Mouse (Mus musculus): ENCODE results near the gene Tmem221.

The Tmem221 gene

GRCm38 (mm10) chr8:71558071-71558957 is at the start of gene Tmem221:
Gene Tmem221 (minus strand): TSS chr8:71558871.
- no peak for DNase-seq

GRCm38 (mm10) chr8:71604021-71604420 is 45.4 kb upstream of the Tmem221 start:
- no peak for DNase-seq

GRCm38 (mm10) chr8:71602666-71603334 is 44.1 kb upstream of the Tmem221 start:
- DNase-seq = no peak

- no peak for DNase-seq
Observed at GRCm38 (mm10) chr8:71601939-71602665, 43.4 kb upstream of the Tmem221 start.

DNA sequence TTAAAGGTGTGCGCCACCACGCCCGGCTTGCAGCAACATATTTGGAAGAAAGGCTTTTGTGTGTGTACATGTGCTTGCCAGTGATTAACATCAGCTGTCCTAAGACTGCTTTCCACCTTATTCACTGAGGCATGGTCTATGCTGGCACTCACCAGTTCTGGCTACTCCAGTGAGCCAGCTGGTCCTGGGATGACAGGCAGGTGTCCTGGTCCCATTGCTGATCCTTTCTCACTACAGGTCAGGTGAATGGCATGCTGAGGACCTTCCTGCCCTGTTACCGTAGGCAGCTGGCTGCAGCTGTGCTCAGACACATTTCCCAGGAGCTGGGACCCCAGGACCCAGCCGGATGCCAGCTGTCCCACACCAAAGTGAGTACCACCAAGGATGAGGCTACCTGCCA is 40.2 kb upstream of the Tmem221 start:
- no peak for DNase-seq

DNA sequence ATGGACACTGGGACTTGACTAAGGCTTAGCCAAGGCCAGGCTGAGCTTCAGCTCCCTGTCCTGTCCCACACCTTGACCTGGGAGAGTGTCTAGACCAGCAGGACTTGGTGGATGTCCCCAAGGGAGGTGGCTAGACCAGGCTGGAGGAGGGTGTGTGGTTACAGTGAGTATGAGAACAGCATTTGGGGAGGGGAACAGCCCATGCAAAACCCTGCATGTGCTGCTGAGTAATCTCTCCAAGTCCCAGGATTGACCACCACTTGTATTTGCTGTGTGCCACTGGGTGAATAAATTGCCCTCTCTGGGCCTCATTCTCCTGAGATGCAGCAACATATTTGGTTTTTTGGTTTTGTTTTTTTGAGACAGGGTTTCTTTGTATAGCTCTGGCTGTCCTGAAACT is 39.7 kb upstream of the Tmem221 start:
- DNase-seq = no peak

GRCm38 (mm10) chr8:71597451-71597850 is 38.8 kb upstream of the Tmem221 start, which contains the start of gene Fam129c:
Gene Fam129c (plus strand): TSS chr8:71597648.
- no peak for DNase-seq

DNA sequence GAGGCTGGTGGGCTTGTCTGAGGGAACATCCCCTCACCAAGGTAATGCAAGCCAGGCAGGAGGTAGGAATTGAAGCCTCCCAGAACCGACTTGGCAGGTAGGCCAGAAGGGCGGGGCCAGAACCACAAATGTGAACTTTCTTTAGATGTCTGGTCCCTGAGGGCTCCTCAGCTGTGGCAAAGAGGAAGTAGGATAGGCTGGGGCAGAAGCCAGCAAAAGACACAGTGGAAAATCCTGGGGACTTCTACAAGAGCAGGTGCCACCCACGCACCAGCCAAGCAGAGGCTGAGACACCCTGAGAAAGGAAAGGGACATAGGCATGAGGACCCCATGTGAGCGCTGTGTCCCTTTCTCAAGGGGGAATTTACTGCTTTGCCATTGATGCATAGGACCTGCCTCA is 38.1 kb upstream of the Tmem221 start:
- DNase-seq = no peak

- DNase-seq = no peak
Observed at GRCm38 (mm10) chr8:71596384-71596783, 37.7 kb upstream of the Tmem221 start.

- peak; percentile 89 for DNase-seq
Observed at GRCm38 (mm10) chr8:71595862-71596261, 37.2 kb upstream of the Tmem221 start.

GRCm38 (mm10) chr8:71594324-71594722 is 35.7 kb upstream of the Tmem221 start:
- no peak for DNase-seq

- peak; percentile 60 for DNase-seq
Observed at GRCm38 (mm10) chr8:71593556-71594323, 35.1 kb upstream of the Tmem221 start.

GRCm38 (mm10) chr8:71592374-71593170 is 33.9 kb upstream of the Tmem221 start:
- DNase-seq = peak; percentile 93

GRCm38 (mm10) chr8:71591471-71592373 is 33.1 kb upstream of the Tmem221 start, which contains the start of gene Pgls:
Gene Pgls (plus strand): TSS chr8:71592176.
- peak; percentile 97 for DNase-seq

GRCm38 (mm10) chr8:71591017-71591416 is 32.3 kb upstream of the Tmem221 start:
- no peak for DNase-seq

- DNase-seq = no peak
Observed at GRCm38 (mm10) chr8:71588762-71589161, 30.1 kb upstream of the Tmem221 start.

GRCm38 (mm10) chr8:71586891-71587290 is 28.2 kb upstream of the Tmem221 start:
- no peak for DNase-seq

DNA sequence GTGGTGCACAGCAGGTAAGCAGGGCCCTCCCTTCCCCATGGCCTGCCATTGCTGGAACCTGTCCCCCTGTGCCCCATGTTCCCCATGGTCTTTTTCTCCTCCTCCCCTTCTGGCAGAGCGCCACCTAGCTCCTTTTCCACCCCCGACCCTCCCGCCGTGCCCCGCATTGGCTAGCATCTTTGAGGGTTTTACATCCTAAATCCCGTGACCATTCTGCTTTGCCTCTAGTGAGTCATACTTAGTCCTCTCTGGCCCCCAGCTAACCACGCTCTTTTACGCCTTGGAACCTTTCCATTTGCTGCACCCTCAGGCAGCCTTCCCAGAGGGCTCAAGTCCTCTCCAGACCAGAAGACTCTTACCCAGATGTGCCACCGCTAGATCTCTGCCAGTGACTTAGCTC is 21.5 kb upstream of the Tmem221 start:
- DNase-seq = no peak

DNA sequence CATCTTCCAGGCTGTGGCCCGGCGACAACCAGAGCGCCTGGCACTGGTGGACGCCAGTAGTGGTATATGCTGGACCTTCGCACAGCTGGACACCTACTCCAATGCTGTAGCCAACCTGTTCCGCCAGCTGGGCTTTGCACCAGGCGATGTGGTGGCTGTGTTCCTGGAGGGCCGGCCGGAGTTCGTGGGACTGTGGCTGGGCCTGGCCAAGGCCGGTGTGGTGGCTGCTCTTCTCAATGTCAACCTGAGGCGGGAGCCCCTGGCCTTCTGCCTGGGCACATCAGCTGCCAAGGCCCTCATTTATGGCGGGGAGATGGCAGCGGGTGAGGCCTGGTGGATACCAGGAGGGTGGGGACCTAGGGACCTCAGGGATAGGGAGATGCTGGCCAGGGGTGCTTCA is 20.8 kb upstream of the Tmem221 start:
- no peak for DNase-seq

- DNase-seq = no peak
Observed at GRCm38 (mm10) chr8:71579009-71579408, 20.3 kb upstream of the Tmem221 start.
